Mouse (Mus musculus) midbrain, embryonic 13.5 days (tissue): ENCODE results near the gene Gcgr. TPM values are rescaled to one million over a fixed set of nuclear protein-coding genes. Genes with fewer than 3 reads are reported as not detected.
A peak's percentile ranks its signal among the peaks of the same experiment; 100 is the strongest.

Source experiments
- ATAC-seq: fragments of 200-750 bp; cut with Nextera tagmentation; 2 replicates; pipeline ENCODE4 v1.8.0; 2017; ENCODE audit warnings: mild to moderate bottlenecking, moderate TSS enrichment, moderate library complexity
- H3K27ac ChIP-seq: fragments of 300-500 bp; sonication (generic); 2 replicates; pipeline ENCODE4 v1.5.1; 2015; ENCODE audit warnings: inconsistent platforms, mild to moderate bottlenecking, moderate library complexity
- H3K27me3 ChIP-seq: fragments of 300-500 bp; sonication (generic); 2 replicates; pipeline ENCODE4 v1.6.1; 2015; ENCODE audit warnings: mild to moderate bottlenecking, inconsistent platforms
- H3K36me3 ChIP-seq: fragments of 300-500 bp; sonication (generic); 2 replicates; pipeline ENCODE4 v1.6.1; 2015; ENCODE audit warnings: mild to moderate bottlenecking, inconsistent platforms
- H3K4me1 ChIP-seq: fragments of 300-500 bp; sonication (generic); replicated peaks from 2 replicates; pipeline ENCODE4 v1.6.1; 2015; ENCODE audit warnings: inconsistent platforms
- H3K4me2 ChIP-seq: fragments of 300-500 bp; sonication (generic); replicated peaks from 2 replicates; pipeline ENCODE4 v1.6.1; 2015; ENCODE audit warnings: moderate library complexity, mild to moderate bottlenecking, inconsistent platforms
- H3K4me3 ChIP-seq: fragments of 300-500 bp; sonication (generic); replicated peaks from 2 replicates; pipeline ENCODE4 v1.5.1; 2015; ENCODE audit warnings: mild to moderate bottlenecking, inconsistent platforms
- H3K9ac ChIP-seq: fragments of 300-500 bp; sonication (generic); replicated peaks from 2 replicates; pipeline ENCODE4 v1.6.1; 2015; ENCODE audit warnings: mild to moderate bottlenecking, inconsistent platforms
- H3K9me3 ChIP-seq: fragments of 300-500 bp; sonication (generic); 2 replicates; pipeline ENCODE4 v1.6.1; 2016; ENCODE audit warnings: mild to moderate bottlenecking, inconsistent platforms
- WGBS: fragments of 180-500 bp; shearing (Covaris S2); methylation state at CpG from one replicate; pipeline ENCODE4 v1.1.7; 2015; 5-methylcytosine and 5-hydroxymethylcytosine counted together
- polyA plus RNA-seq: library from polyadenylated mRNA; unstranded; fragments of >200 nt; fragmentation: Nextera tagmentation; extraction: Ambion mirVana; gene quantifications from 2 replicates; pipeline ENCODE4 v1.2.1, GENCODE M21; 2015

The Gcgr gene
- polyA plus RNA-seq, 1 experiment from 2014 or later: 0.20 TPM

- ATAC-seq: no peak
- H3K27ac ChIP-seq: no peak overlapping the region
- H3K4me1 ChIP-seq: peaks cover 26% of the 10 kb centered on the region
- 86% methylated on average over 6 of the region's 6 CpGs for WGBS
- no peaks in the 10 kb centered on the region for H3K27me3 ChIP-seq
- H3K9me3 ChIP-seq: no peaks in the 10 kb centered on the region
- no peak overlapping the region for H3K4me2 ChIP-seq
- peaks cover 38% of the 10 kb centered on the region for H3K36me3 ChIP-seq
- H3K4me3 ChIP-seq: no peak overlapping the region
- H3K9ac ChIP-seq: no peak overlapping the region
Observed at GRCm38 (mm10) chr11:120542376-120542775, 11.9 kb downstream of the Gcgr start.

GRCm38 (mm10) chr11:120545964-120546363 is 15.5 kb downstream of the Gcgr start:
- no peak overlapping the region for H3K4me2 ChIP-seq
- H3K36me3 ChIP-seq: peaks cover 38% of the 10 kb centered on the region
- H3K4me3 ChIP-seq: no peak overlapping the region
- peaks cover 31% of the 10 kb centered on the region for H3K4me1 ChIP-seq
- H3K27ac ChIP-seq: no peak overlapping the region
- ATAC-seq: no peak
- WGBS: 91% methylated on average over 3 of the region's 3 CpGs
- no peaks in the 10 kb centered on the region for H3K9me3 ChIP-seq
- H3K27me3 ChIP-seq: no peaks in the 10 kb centered on the region
- peak overlapping the region; percentile 23; the same call in 1 of the 2 replicates for H3K9ac ChIP-seq

- H3K4me2 ChIP-seq: peak overlapping the region; percentile 96; the same call in 1 of the 2 replicates
- peaks cover 31% of the 10 kb centered on the region for H3K4me1 ChIP-seq
- no peak overlapping the region for H3K27ac ChIP-seq
- no peak overlapping the region for H3K4me3 ChIP-seq
- no peaks in the 10 kb centered on the region for H3K9me3 ChIP-seq
- peaks cover 27% of the 10 kb centered on the region for H3K36me3 ChIP-seq
- H3K27me3 ChIP-seq: no peaks in the 10 kb centered on the region
- H3K9ac ChIP-seq: 0 out of 2 replicates have a peak overlapping the region, but pooled peaks have one; percentile 98
- WGBS: 71% methylated on average over 2 of the region's 2 CpGs
- ATAC-seq: no peak
Observed at GRCm38 (mm10) chr11:120547469-120547868, 17.0 kb downstream of the Gcgr start.

- H3K9ac ChIP-seq: peak overlapping the region; percentile 98
- no peak for ATAC-seq
- H3K27me3 ChIP-seq: no peaks in the 10 kb centered on the region
- peaks cover 31% of the 10 kb centered on the region for H3K4me1 ChIP-seq
- 86% methylated on average over 3 of the region's 3 CpGs for WGBS
- no peak overlapping the region for H3K27ac ChIP-seq
- H3K36me3 ChIP-seq: peaks cover 20% of the 10 kb centered on the region
- H3K9me3 ChIP-seq: no peaks in the 10 kb centered on the region
- peak overlapping the region; percentile 99 for H3K4me3 ChIP-seq
- peak overlapping the region; percentile 96 for H3K4me2 ChIP-seq
Observed at GRCm38 (mm10) chr11:120548214-120548613, 17.7 kb downstream of the Gcgr start.

- peak overlapping the region; percentile 96 for H3K4me2 ChIP-seq
- H3K4me1 ChIP-seq: peaks cover 31% of the 10 kb centered on the region
- WGBS: 32% methylated on average over 7 of the region's 7 CpGs
- ATAC-seq: no peak
- peaks cover 14% of the 10 kb centered on the region for H3K36me3 ChIP-seq
- H3K9me3 ChIP-seq: no peaks in the 10 kb centered on the region
- peak overlapping the region; percentile 83 for H3K27ac ChIP-seq
- peak overlapping the region; percentile 98 for H3K9ac ChIP-seq
- H3K27me3 ChIP-seq: no peaks in the 10 kb centered on the region
- H3K4me3 ChIP-seq: peak overlapping the region; percentile 99
Observed at GRCm38 (mm10) chr11:120548786-120549167, 18.3 kb downstream of the Gcgr start.

GRCm38 (mm10) chr11:120549168-120549945 is 18.9 kb downstream of the Gcgr start, which contains the start of gene Mcrip1:
TSS of gene Mcrip1 (minus strand) at chr11:120549727.
- H3K36me3 ChIP-seq: peaks cover 8% of the 10 kb centered on the region
- no peaks in the 10 kb centered on the region for H3K27me3 ChIP-seq
- H3K27ac ChIP-seq: peak within 1 kb of the TSS; percentile 83
- peak within 1 kb of the TSS; percentile 99 for H3K4me3 ChIP-seq
- H3K9ac ChIP-seq: peak within 1 kb of the TSS; percentile 98
- no peaks in the 10 kb centered on the region for H3K9me3 ChIP-seq
- peak within 1 kb of the TSS; percentile 96 for H3K4me2 ChIP-seq
- under 1% methylated on average over 70 of the region's 87 CpGs for WGBS
- peaks cover 31% of the 10 kb centered on the region for H3K4me1 ChIP-seq
- peak; percentile 90 for ATAC-seq

- Histone ChIP-seq H3K4me1 (peaks cover 31% of the 10 kb centered on the region), H3K27ac (peak overlapping the region; percentile 83), H3K27me3 (no peaks in the 10 kb centered on the region), H3K9me3 (no peaks in the 10 kb centered on the region), H3K4me3 (peak overlapping the region; percentile 99), H3K36me3 (no peaks in the 10 kb centered on the region), H3K9ac (peak overlapping the region; percentile 98), H3K4me2 (peak overlapping the region; percentile 96)
- ATAC-seq: peak; percentile 62
- 76% methylated on average over 11 of the region's 11 CpGs for WGBS
Observed at GRCm38 (mm10) chr11:120549986-120550809, 19.7 kb downstream of the Gcgr start.

GRCm38 (mm10) chr11:120550810-120551440 is 20.4 kb downstream of the Gcgr start, which contains the start of gene Ppp1r27:
TSS of gene Ppp1r27 (minus strand) at chr11:120551132.
- Histone ChIP-seq H3K4me3 (peak within 1 kb of the TSS; percentile 99), H3K9ac (peak within 1 kb of the TSS; percentile 98)

GRCm38 (mm10) chr11:120552736-120553135 is 22.2 kb downstream of the Gcgr start:
- Histone ChIP-seq H3K27me3 (no peaks in the 10 kb centered on the region), H3K27ac (no peak overlapping the region), H3K36me3 (no peaks in the 10 kb centered on the region), H3K9me3 (no peaks in the 10 kb centered on the region), H3K4me3 (no peak overlapping the region), H3K4me2 (no peak overlapping the region), H3K4me1 (peaks cover 21% of the 10 kb centered on the region), H3K9ac (no peak overlapping the region)
- WGBS: 75% methylated on average over 5 of the region's 5 CpGs
- no peak for ATAC-seq

More at GRCm38 (mm10) chr11:120550810-120551440, 20.4 kb downstream of the Gcgr start, which contains the start of gene Ppp1r27:
- no peaks in the 10 kb centered on the region for H3K27me3 ChIP-seq
- no peaks in the 10 kb centered on the region for H3K9me3 ChIP-seq
- H3K36me3 ChIP-seq: no peaks in the 10 kb centered on the region
- peaks cover 29% of the 10 kb centered on the region for H3K4me1 ChIP-seq
- H3K4me2 ChIP-seq: peak within 1 kb of the TSS; percentile 96
- 94% methylated on average over 28 of the region's 28 CpGs for WGBS
- no peak for ATAC-seq
- peak within 1 kb of the TSS; percentile 83 for H3K27ac ChIP-seq

- peaks cover 7% of the 10 kb centered on the region for H3K4me1 ChIP-seq
- no peak overlapping the region for H3K4me2 ChIP-seq
- H3K27ac ChIP-seq: no peak overlapping the region
- no peaks in the 10 kb centered on the region for H3K27me3 ChIP-seq
- ATAC-seq: no peak
- H3K9me3 ChIP-seq: no peaks in the 10 kb centered on the region
- WGBS: 82% methylated on average over 7 of the region's 7 CpGs
- H3K9ac ChIP-seq: no peak overlapping the region
- H3K4me3 ChIP-seq: no peak overlapping the region
- peaks cover 12% of the 10 kb centered on the region for H3K36me3 ChIP-seq
Observed at GRCm38 (mm10) chr11:120554834-120555233, 24.3 kb downstream of the Gcgr start.

- Histone ChIP-seq H3K27ac (no peak overlapping the region), H3K4me2 (no peak overlapping the region), H3K4me1 (peaks cover 3% of the 10 kb centered on the region), H3K9me3 (no peaks in the 10 kb centered on the region), H3K9ac (no peak overlapping the region), H3K4me3 (no peak overlapping the region), H3K27me3 (no peaks in the 10 kb centered on the region), H3K36me3 (peaks cover 16% of the 10 kb centered on the region)
- ATAC-seq: no peak
- WGBS: 88% methylated on average over 2 of the region's 2 CpGs
Observed at GRCm38 (mm10) chr11:120555260-120555659, 24.8 kb downstream of the Gcgr start.
